Mouse (Mus musculus): Measurements from ENCODE around the gene Sipa1l2.

Sipa1l2 gene

DNA sequence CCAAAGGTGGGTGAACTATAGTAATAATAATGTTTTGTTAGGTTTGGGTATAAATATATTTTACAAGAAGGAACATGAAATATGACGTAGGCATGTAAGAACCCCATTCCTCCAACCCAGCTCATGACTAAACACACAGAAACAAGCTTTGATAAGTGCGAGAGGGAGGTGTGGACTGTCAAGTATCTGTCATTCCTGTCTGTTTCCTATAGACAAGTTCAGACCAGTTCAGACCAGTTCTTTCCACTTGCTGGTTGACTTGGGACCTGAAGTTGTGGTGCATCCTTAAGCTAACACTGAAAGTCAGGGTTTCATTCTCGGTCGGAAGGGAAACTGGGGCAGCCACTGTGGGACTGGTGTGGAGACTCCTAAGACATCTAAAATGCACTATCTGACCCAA lies 197.0 kb downstream of the Sipa1l2 start:
- peak; percentile 38 for DNase-seq (ENCODE audit: low read depth, low spot score)

DNA sequence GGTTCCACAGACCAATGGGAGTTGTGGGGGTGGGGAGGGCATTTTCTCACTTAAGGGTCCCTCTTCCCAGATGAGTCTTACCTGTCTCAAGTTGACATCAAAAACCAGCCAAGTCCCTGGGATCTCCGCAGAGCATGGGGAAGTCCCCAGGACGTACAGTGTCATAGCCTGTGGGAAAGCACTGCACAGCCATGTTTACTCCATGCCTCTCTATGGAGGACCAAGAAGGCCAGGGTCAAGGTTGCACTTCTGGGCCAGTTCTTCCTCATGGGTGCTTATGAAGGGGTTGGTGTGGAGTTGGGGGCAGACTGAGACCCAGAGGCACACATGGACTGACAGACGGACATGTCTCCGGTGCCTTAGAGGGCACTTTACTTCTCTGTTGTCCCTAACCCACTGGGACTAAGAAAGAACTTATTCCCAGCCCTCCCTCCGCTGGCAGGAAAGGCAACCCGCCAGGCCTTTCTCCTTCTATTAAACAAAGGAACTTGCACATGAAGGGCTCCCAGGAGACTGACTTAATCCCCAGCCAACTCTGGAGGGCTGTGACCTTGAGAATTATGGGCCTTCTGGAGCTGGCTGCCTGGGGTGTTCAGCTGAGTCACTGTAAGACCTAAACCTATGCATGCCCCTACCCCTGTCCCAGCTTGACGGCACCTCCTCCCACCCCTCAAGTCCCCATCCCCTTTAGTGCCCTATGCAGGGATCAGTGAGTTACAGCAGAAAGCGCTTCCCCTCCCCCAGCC lies 199.9 kb downstream of the Sipa1l2 start:
- peak; percentile 74 for DNase-seq (ENCODE audit: low read depth, low spot score)

DNA sequence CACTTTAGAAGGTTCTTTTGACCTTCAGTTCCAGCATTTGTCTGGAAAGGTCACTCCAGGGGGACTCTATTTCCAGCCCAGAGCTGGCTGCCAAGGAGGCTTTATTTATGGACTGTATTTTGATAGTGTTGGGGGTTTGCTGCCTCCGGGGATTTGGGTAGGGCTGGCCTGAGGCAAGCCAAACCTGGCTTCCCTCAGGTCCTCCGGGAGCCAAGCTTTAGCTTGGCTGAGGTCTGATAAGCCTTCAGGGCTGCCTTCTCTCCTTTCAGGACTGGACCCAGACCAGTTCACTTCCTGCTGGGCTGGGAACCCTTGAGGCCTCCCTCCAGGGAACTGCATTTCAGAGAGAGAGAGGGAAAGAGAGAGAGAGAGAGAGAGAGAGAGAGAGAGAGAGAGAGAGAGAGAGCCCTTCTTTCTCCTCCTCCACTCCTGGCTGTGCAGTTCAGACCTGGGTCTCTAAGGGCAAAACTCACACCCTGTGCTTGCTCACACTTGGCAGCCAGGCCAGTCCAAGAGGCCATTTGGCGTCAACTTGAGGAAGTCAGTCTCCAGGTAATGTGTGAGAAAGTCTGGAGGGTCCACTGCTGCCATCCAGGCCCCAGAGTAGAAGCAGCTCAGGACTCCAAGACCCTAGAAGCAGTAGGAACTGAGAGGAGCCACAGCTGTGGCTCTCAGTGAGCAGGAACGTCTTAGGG lies 201.1 kb downstream of the Sipa1l2 start:
- peak; percentile 16 for DNase-seq (ENCODE audit: low read depth, low spot score)
